Mouse (Mus musculus) brain, embryonic 14.5 days (tissue): ENCODE results near the gene N4bp2. TPM values are rescaled to one million over a fixed set of nuclear protein-coding genes. Genes with fewer than 3 reads are reported as not detected.
A peak's percentile ranks its signal among the peaks of the same experiment; 100 is the strongest.

ENCODE experiments used
- DNase-seq: peaks from one replicate; pipeline ENCODE4 v3.0.0-alpha.2; 2011; ENCODE audit warnings: low read depth
- CTCF ChIP-seq: fragments of 200-500 bp; IDR thresholded peaks from 2 replicates; pipeline ENCODE4 v1.5.1; 2012; ENCODE audit warnings: inconsistent platforms, mild to moderate bottlenecking, moderate library complexity, borderline replicate concordance; ENCODE audit not compliant: insufficient read depth, insufficient read length; ENCODE audit errors: extremely low read depth
- POLR2A ChIP-seq: fragments of 200-500 bp; IDR thresholded peaks from 2 replicates; pipeline ENCODE4 v1.6.1; 2012; ENCODE audit warnings: mild to moderate bottlenecking, inconsistent platforms, borderline replicate concordance; ENCODE audit not compliant: poor library complexity, insufficient read depth, insufficient read length, severe bottlenecking; ENCODE audit errors: extremely low read depth
- polyA plus RNA-seq: library from polyadenylated mRNA; depleted of rRNA; stranded (reverse); fragments of >200 nt; gene quantifications from 2 replicates; pipeline ENCODE4 v1.2.3, GENCODE M21; 2012

N4bp2 gene
- polyA plus RNA-seq, 1 experiment, result 31.4 TPM

DNA sequence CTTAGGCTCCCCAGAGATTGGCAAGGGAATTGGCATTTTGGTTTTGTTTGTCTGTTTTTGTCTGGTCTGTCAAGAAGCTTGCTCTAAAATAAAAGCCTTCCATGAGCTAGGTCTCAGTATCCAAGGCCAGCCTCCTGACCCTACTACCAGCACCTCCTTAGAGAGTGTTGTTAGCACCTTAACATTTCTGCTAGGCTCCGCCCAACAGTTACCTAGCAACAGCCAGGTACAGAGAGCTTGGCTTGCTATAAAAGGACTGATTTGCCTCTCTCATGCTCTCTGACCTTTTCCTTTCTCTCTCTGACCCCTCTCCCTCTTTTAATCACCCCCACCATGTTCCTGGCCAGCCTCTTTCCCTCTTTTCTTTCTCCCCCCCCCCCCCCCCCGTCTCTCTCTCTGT lies 14.9 kb upstream of the N4bp2 start:
- TF ChIP-seq POLR2A (no peak), CTCF (no peak)
- no peak for DNase-seq

DNA sequence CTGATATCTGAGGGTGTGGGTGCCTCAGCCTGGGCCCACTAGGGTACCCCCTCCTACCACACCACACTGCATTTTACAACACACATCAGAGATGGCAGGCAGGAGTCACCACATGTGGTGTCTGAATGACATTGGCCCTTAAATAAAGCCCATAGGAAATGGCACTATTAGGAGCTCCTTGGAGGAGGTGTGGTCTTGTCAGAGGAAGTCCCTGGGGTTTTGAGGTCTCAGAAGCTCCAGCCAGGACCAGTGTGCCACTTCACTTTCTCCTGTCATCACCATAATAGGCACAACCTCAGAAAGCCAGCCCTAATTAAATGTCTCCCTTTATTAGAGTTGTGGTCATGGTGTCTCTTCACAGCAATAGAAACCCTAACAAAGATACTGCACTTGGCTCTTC lies 14.4 kb upstream of the N4bp2 start:
- no peak for DNase-seq
- TF ChIP-seq CTCF (no peak), POLR2A (no peak)

DNA sequence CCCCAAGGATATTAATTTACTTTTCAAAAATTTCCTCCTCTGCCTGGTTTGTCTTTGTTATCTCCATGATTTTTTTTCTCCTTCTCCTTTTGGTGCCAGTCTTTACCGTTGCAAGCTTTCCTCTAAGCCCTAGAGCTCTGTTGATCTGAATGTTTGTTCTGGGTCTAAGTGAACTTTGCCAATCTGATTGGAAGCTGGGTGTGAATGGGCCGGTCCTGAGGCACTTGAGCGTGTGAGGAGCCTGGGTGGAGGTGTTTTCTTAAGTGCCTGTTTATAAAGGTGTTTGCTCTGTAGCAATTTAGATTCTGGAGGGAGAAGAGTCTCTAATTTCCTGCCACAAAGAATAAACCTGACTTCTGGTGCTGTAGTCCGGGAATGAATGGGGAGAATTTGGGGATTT lies 11.3 kb upstream of the N4bp2 start:
- no peak for DNase-seq
- TF ChIP-seq CTCF, result no peak
- no peak for TF ChIP-seq POLR2A

DNA sequence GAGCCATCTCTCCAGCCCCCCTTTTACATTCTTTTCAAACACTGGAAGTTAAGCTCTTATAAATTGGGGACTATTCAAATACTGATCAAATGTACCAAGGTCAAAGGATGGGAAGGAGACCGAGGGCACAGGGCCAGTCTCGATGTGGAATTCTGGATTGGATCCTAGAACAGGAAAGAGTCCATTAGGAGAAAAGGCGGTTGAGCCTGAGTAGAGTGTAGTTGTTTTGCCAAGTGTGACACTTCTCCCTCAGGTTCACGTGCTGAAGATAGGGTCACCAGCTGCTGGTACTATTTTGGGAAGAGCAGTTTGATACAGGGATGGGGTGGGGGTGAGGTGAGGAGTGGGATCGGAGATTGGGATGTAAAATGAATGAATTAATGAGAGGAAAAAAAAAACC lies 7.5 kb upstream of the N4bp2 start:
- TF ChIP-seq POLR2A, result no peak
- TF ChIP-seq CTCF, result no peak
- DNase-seq, result no peak

DNA sequence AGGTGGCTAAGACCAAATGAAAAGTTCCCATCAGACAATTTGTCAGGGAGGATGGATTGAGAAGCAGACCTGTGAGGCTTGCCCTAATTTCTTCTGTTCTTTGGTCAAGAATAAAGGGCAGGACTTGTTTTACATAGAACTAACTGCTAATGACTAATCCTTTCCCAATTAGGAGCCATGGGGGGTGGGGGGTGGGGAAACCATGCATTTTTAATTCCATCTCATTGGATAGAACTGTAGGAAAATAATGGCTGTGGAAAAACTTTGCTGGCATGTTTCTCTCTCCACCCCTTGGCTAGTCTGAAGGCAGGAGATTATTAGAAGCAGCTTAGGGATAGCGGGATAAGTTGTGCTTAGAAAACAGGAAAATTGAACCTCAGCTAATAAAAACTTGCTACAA lies 6.2 kb upstream of the N4bp2 start:
- peak; percentile 86 for DNase-seq

DNA sequence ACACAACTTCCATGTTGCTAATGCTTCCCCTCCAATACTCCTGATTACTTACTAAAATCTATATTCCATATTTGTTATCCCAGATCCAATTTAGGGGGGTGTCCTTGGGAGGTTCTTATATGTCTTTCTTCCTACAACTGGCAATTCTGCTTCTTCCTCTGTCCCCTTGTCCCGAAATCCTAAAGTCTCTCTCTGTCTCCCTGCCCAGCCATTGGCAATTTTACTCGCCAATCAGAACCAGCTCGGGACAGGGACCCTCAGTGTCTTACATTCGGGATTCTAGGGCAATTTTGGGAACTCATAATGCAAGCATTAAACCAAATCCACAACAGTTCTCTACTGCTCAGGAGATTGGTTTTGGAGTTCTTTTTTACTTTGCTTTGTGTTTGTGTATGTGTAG lies 3.3 kb upstream of the N4bp2 start:
- no peak for DNase-seq
- TF ChIP-seq POLR2A, result no peak
- TF ChIP-seq CTCF, result no peak

More for the DNA sequence above, 6.2 kb upstream of the N4bp2 start:
- TF ChIP-seq CTCF (no peak), POLR2A (no peak)

DNA sequence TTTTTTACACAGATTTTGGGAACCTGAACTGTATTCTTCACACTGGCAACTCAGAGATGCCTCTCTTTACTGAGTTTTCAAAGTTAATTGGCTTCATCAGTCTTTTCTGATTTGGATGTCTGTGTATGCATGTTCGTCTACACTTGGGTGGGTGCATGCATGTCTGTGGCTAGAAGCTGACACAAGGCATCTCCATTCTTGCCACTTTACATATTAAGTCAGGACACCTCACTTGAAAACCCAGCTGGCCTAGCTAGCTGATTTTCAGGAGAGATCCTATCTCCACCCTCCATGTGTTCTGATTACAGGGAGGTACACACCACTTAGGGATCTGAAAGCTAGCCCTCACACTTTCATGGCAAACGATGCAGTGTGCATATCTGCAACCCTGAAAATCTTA lies 2.7 kb upstream of the N4bp2 start:
- no peak for TF ChIP-seq POLR2A
- TF ChIP-seq CTCF, result no peak
- DNase-seq, result no peak

DNA sequence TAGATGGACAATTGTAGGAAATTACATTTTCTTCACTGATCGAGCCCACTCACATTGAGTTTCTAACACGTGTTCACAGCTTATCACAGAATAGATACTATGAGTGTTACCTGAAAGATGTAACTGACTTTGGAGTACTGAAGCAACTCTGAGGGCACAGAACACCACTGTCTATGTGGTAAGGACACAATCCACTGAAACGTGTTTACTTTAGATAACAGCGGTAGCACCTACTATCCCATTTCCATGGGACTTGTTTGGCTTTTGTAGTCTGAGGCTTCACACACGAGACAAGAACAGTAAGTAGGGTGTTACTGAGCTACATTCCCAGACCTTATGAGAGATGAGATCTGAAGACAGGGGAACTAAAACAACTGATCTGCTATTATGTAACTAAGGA lies 2.3 kb upstream of the N4bp2 start:
- DNase-seq, result no peak

DNA sequence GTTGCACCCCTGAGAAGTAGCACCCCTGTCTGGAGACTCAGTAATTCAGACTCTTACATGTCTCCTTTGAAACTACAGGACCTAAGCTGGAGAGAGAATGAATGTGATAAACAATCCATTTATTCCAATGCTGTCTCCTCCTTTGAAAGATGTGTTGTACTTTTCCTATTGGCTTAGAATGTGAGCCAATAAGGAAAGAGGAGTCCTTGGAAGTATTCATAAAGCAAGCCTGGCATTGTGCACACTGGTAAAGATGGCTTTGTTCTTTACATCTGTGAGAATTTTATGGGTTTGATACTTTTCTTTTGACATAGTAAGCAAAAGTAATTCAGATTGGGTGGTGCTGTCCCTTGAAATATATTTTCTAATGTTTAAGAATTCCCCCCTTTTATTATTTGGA lies 1.4 kb upstream of the N4bp2 start:
- no peak for TF ChIP-seq CTCF
- TF ChIP-seq POLR2A, result no peak
- peak; percentile 90 for DNase-seq

More for the DNA sequence above, 2.3 kb upstream of the N4bp2 start:
- TF ChIP-seq POLR2A (no peak), CTCF (no peak)

DNA sequence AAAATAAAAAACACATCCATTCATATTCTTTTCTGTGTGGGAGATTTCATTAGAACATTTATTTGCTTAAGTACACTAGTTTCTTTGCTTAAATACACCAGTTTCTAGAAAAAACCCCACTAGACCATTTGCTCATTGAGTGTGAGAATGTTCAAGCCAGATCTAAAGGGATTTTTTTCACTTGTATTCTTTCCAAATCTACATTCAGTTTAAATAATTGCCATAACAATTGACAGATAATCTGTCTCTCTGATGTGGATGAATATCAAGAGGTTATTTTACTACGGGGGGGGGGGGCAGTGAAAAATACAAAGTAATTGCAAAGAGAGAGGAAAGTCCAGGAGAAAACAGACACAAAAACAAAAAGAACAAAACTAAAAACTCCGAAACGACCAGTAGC lies 635 bp upstream of the N4bp2 start:
- TF ChIP-seq CTCF (no peak), POLR2A (no peak)
- DNase-seq, result peak; percentile 42

DNA sequence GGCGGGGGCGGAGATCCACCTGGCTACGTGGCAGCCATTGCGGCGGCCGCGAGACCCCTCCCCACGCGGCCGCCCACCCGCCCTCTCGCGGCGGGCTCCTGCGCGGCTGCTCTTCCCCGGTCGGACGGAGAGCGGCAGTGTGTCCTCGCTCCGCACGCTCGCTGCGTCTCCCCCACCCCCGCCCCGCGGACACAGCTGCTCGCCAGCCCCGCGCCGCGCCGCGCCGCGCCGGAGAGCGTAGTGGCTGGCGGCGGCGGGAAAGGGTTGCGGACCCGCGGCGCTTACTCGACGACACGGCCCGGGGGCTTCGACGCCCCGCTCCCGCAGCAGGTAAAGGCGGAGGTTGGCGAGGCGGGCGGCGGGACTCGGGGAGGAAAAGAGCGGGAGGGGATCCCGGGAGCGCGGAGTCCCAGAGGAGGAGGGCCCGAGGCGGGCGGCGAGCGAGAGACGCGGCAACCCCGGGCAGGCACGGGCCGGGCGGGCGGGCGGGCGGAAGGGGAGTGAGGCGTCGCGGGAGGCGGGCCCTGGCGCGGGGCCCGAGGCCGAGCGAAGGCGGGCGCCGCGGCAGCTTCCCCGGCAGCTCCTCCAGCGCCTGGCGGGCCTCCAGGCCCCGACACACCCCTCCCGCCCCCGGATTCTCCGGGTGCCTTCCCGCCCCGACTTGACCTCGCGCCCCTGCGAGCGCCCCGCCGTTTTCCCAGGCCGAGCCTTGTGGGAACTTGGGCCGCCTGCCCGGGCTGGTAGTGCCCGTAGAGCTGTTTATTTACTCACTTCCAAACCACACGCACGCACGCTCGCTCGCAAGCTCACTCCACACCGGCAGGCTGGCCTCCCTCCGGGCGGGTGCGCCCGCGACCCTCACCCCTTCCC lies 830 bp downstream of the N4bp2 start:
- peak; percentile 95 for DNase-seq
- TF ChIP-seq POLR2A, result peak; percentile 94
- peak; percentile 50 for TF ChIP-seq CTCF

DNA sequence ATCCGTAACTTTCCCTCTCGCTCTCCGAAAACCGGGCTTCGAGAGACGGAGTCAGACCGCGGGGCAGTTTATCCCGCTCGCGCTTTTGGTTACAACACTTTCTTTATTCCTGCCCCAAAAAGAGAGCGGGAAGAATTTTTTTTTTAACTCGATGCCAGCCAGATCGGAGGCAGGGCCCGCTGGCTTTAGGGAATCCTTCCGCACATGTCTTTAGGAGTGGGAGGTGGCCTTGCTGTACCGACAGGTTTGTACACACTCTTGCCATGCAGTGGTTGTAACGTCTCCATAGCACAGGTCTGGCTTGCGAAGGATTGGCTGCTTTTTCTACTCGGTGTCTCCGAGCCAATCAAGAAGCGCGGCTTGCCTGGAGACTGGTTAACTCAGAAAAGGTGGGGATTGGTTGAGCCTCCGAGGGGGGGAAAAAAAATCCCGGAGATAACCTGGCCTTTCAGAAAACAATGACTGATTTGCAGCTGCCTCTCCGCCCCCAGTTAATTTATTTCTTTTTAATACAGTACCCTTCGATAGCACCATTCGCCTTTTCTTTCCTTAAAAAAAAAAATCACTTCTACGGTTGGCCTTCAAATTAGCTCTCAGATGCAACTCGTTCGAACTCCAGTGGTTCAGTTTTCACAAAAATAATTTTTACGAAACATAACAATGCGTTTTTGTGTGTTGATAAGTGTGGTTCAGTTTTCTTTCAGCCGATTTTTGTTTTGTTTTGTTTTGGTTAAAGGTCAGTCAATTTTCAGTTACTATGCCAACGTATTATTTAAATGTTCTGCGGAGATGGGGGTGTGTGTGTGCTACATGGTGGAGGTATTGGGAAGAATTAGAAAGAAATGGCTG lies 1.7 kb downstream of the N4bp2 start:
- TF ChIP-seq CTCF (no peak), POLR2A (no peak; the same call in 1 of the 2 replicates)
- peak; percentile 98 for DNase-seq

DNA sequence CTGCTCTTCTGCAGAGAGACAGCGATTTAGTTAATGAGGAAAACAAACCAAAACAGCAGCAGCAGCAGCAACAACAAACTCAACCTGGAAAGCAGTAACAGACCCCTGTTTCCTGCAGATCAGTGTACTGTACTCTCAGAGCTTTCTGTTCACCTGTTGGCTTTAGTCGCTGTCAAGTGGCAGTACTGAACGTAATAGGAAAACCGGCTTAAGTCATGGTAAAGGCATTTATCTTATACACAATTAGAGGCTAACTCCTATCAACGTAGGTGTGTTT lies 2.3 kb downstream of the N4bp2 start:
- DNase-seq, result no peak
- no peak for TF ChIP-seq POLR2A
- no peak for TF ChIP-seq CTCF
